Comparison of ENCODE assay signal across 8 mouse cellular contexts in genomic region chr16:91541573-91542081, GRCm38 (mm10). TPM values are rescaled to one million over a fixed set of nuclear protein-coding genes. Genes with fewer than 3 reads are reported as not detected.
DNase-seq lines count a peak whose midpoint lies in the region; ATAC-seq and TF ChIP-seq lines count a peak whose summit lies in the region.

No protein-coding gene starts in this region.

- no peaks in the 10 kb centered on the region for H3K79me2 ChIP-seq in heart, adult 2 months (replicated peaks; ENCODE audit: control insufficient read depth, insufficient read depth, low read length)

- no peak for TF ChIP-seq CTCF in heart, adult 2 months (IDR thresholded peaks at IDR 0.05)

- H3K27me3 ChIP-seq in heart, adult 2 months (ENCODE audit: control insufficient read depth, insufficient read depth, low read length): no peaks in the 10 kb centered on the region
- H3K27me3 ChIP-seq in hindbrain, embryonic 12.5 days: no peaks in the 10 kb centered on the region
- H3K27me3 ChIP-seq in liver, embryonic 12.5 days (replicated peaks): no peaks in the 10 kb centered on the region
- H3K27me3 ChIP-seq in stomach, embryonic 14.5 days (ENCODE audit: control insufficient read depth, insufficient read depth, low read length): no peaks in the 10 kb centered on the region

- 44% methylated on average over 10 of the region's 10 CpGs for WGBS in heart, adult 2 months
- 43% methylated on average over 10 of the region's 10 CpGs for WGBS in hindbrain, embryonic 12.5 days
- 33% methylated on average over 10 of the region's 10 CpGs for WGBS in liver, embryonic 12.5 days (ENCODE audit: insufficient replicate concordance)
- WGBS in stomach, embryonic 14.5 days: 27% methylated on average over 10 of the region's 10 CpGs

- H3K9me3 ChIP-seq in hindbrain, embryonic 12.5 days (replicated peaks): no peaks in the 10 kb centered on the region
- H3K9me3 ChIP-seq in liver, embryonic 12.5 days (replicated peaks): no peaks in the 10 kb centered on the region
- no peaks in the 10 kb centered on the region for H3K9me3 ChIP-seq in stomach, embryonic 14.5 days (ENCODE audit: control insufficient read depth, low read depth, low read length)

- DNase-seq in heart, adult 2 months: no peak
- no peak for DNase-seq in heart, adult 8-10 months (ENCODE audit: low spot score)
- peak; percentile 52 for DNase-seq in T-cell, adult 2 months (ENCODE audit: low spot score)
- no peak for DNase-seq in yolk sac, embryonic 10.5 days (ENCODE audit: low spot score)
- no peak for DNase-seq in testis, postnatal 14 days (ENCODE audit: low spot score)

- ATAC-seq in hindbrain, embryonic 12.5 days (ENCODE audit: low FRiP score): 0 out of 2 replicates have a peak, but pooled peaks have one; percentile 54
- ATAC-seq in liver, embryonic 12.5 days: no peak
- peak; percentile 57; the same call in 1 of the 2 replicates for ATAC-seq in stomach, embryonic 14.5 days (ENCODE audit: insufficient number of reproducible peaks, insufficient read depth, low FRiP score, low read depth)

- peaks cover 20% of the 10 kb centered on the region for H3K4me1 ChIP-seq in heart, adult 2 months (ENCODE audit: control insufficient read depth, insufficient read depth, low read length)
- peaks cover 9% of the 10 kb centered on the region; the same call in 1 of the 2 replicates for H3K4me1 ChIP-seq in hindbrain, embryonic 12.5 days
- peaks cover 68% of the 10 kb centered on the region for H3K4me1 ChIP-seq in liver, embryonic 12.5 days
- no peaks in the 10 kb centered on the region for H3K4me1 ChIP-seq in stomach, embryonic 14.5 days (ENCODE audit: control insufficient read depth, insufficient read depth, low read length)

- peak overlapping the region; percentile 32 for H3K4me2 ChIP-seq in hindbrain, embryonic 12.5 days (replicated peaks)
- H3K4me2 ChIP-seq in liver, embryonic 12.5 days: peak overlapping the region; percentile 46
- H3K4me2 ChIP-seq in stomach, embryonic 14.5 days (replicated peaks; ENCODE audit: low read depth, low read length): no peak overlapping the region; the same call in 1 of the 2 replicates

- TF ChIP-seq EP300 in heart, adult 2 months (IDR thresholded peaks at IDR 0.05; ENCODE audit: insufficient read depth, low read depth, low read length): no peak

- no peak overlapping the region for H3K4me3 ChIP-seq in heart, adult 2 months
- no peak overlapping the region for H3K4me3 ChIP-seq in hindbrain, embryonic 12.5 days
- no peak overlapping the region for H3K4me3 ChIP-seq in liver, embryonic 12.5 days
- H3K4me3 ChIP-seq in stomach, embryonic 14.5 days (ENCODE audit: low read depth, low read length): no peak overlapping the region

- intact Hi-C loops in heart, adult 2 months (cut with DNase I): no loop called here

- no peak for TF ChIP-seq POLR2A in heart, adult 2 months (IDR thresholded peaks at IDR 0.05; ENCODE audit: insufficient read depth, low read depth, low read length)

- peak overlapping the region; percentile 4; the same call in 1 of the 2 replicates for H3K9ac ChIP-seq in heart, adult 2 months (ENCODE audit: low read depth, low read length)
- no peak overlapping the region for H3K9ac ChIP-seq in hindbrain, embryonic 12.5 days
- H3K9ac ChIP-seq in liver, embryonic 12.5 days: peak overlapping the region; percentile 31; the same call in 1 of the 2 replicates
- H3K9ac ChIP-seq in stomach, embryonic 14.5 days (replicated peaks; ENCODE audit: low read depth, low read length): no peak overlapping the region

- H3K36me3 ChIP-seq in heart, adult 2 months (ENCODE audit: control insufficient read depth, insufficient read depth, low read length): no peaks in the 10 kb centered on the region
- no peaks in the 10 kb centered on the region for H3K36me3 ChIP-seq in hindbrain, embryonic 12.5 days
- no peaks in the 10 kb centered on the region for H3K36me3 ChIP-seq in liver, embryonic 12.5 days
- H3K36me3 ChIP-seq in stomach, embryonic 14.5 days (ENCODE audit: control insufficient read depth, insufficient read depth, low read length): no peaks in the 10 kb centered on the region

- H3K27ac ChIP-seq in heart, adult 2 months: no peak overlapping the region
- H3K27ac ChIP-seq in hindbrain, embryonic 12.5 days: no peak overlapping the region
- H3K27ac ChIP-seq in liver, embryonic 12.5 days: no peak overlapping the region
- H3K27ac ChIP-seq in stomach, embryonic 14.5 days (ENCODE audit: low read length): no peak overlapping the region

RNA-seq across cellular contexts. Expression of gene Ifngr2, which starts 5.2 kb away (rescaled TPM):
- total RNA-seq in heart, adult 2 months (2021): 100 to 1,000 TPM; 120 TPM
- polyA plus RNA-seq in heart, adult 2 months (2012; rRNA removed): 100 and 140 TPM in 2 replicates
- 100 to 1,000 TPM; 122 to 145 (median 132) TPM for total RNA-seq in heart, adult 8-10 months (2022)
- polyA plus RNA-seq in hindbrain, embryonic 12.5 days (2016; fragmentation: Nextera tagmentation; extraction: Ambion mirVana): 47.1 and 48.6 TPM in 2 replicates
- polyA plus RNA-seq in liver, embryonic 12.5 days (2016; fragmentation: Nextera tagmentation; extraction: Ambion mirVana): 17.1 and 17.9 TPM in 2 replicates
- 44.0 and 51.8 TPM in 2 replicates for polyA plus RNA-seq in stomach, embryonic 14.5 days (2014; fragmentation: Nextera tagmentation; extraction: Ambion mirVana)

RNA-seq across cellular contexts. Expression of gene Tmem50b, which starts 56.0 kb away (rescaled TPM):
- 10 to 100 TPM; 47.0 to 62.7 TPM for total RNA-seq in heart, adult 2 months (2021)
- 63.4 and 99.8 TPM in 2 replicates for polyA plus RNA-seq in heart, adult 2 months (2012; rRNA removed)
- total RNA-seq in heart, adult 8-10 months (2022): 10 to 100 TPM; 49.1 to 56.7 (median 50.9) TPM
- polyA plus RNA-seq in hindbrain, embryonic 12.5 days (2016; fragmentation: Nextera tagmentation; extraction: Ambion mirVana): 46.6 and 48.7 TPM in 2 replicates
- polyA plus RNA-seq in liver, embryonic 12.5 days (2016; fragmentation: Nextera tagmentation; extraction: Ambion mirVana): 6.7 and 6.8 TPM in 2 replicates
- 29.7 and 33.3 TPM in 2 replicates for polyA plus RNA-seq in stomach, embryonic 14.5 days (2014; fragmentation: Nextera tagmentation; extraction: Ambion mirVana)

RNA-seq across cellular contexts. Expression of gene Ifnar1, which starts 56.6 kb away (rescaled TPM):
- 10 to 100 TPM; 23.6 to 24.0 TPM for total RNA-seq in heart, adult 2 months (2021)
- 12.5 and 20.2 TPM in 2 replicates for polyA plus RNA-seq in heart, adult 2 months (2012; rRNA removed)
- total RNA-seq in heart, adult 8-10 months (2022): 10 to 100 TPM; 18.7 to 28.6 (median 22.0) TPM
- polyA plus RNA-seq in hindbrain, embryonic 12.5 days (2016; fragmentation: Nextera tagmentation; extraction: Ambion mirVana): 60.7 and 65.4 TPM in 2 replicates
- polyA plus RNA-seq in liver, embryonic 12.5 days (2016; fragmentation: Nextera tagmentation; extraction: Ambion mirVana): 24.5 and 27.8 TPM in 2 replicates
- 61.7 and 63.9 TPM in 2 replicates for polyA plus RNA-seq in stomach, embryonic 14.5 days (2014; fragmentation: Nextera tagmentation; extraction: Ambion mirVana)

Comparison
In these comparisons a context has a peak if more than half of its experiments do, and no peak if none do; other contexts are left out.
1. H3K9ac ChIP-seq: peak in heart, adult 2 months (single experiment) and liver, embryonic 12.5 days (single experiment); none in hindbrain, embryonic 12.5 days (single experiment) and stomach, embryonic 14.5 days (single experiment).